Mouse (Mus musculus) NIH3T3 (cell line): ENCODE data around the gene Tmcc3.

Experiments
- DNase-seq: peaks from one replicate; pipeline ENCODE4 v3.0.0-alpha.2; 2012; ENCODE audit warnings: low read depth

Tmcc3 gene

GRCm38 (mm10) chr10:94360664-94361063 is 48.9 kb downstream of the Tmcc3 start:
- no peak for DNase-seq

DNA sequence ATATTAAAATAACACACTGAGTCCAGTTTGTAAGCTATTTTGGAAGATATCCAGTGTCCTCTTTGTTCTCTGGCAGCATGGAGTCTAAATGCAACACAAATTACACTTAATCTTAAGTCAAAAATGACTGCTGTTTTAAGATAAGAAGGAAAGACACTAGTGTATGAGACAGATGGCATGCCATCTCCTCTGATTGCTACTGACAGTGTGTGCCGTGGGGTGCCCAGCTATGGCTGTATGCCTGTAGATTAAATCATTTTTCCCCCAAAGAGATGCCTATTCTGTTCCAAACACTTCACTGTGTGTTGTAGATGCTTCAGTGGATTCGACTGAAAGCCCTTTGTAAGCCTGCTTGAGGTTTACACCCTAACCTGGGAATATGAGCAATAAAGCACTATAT is 59.5 kb downstream of the Tmcc3 start:
- DNase-seq, result no peak

GRCm38 (mm10) chr10:94376941-94377340 is 65.2 kb downstream of the Tmcc3 start:
- DNase-seq, result no peak

DNA sequence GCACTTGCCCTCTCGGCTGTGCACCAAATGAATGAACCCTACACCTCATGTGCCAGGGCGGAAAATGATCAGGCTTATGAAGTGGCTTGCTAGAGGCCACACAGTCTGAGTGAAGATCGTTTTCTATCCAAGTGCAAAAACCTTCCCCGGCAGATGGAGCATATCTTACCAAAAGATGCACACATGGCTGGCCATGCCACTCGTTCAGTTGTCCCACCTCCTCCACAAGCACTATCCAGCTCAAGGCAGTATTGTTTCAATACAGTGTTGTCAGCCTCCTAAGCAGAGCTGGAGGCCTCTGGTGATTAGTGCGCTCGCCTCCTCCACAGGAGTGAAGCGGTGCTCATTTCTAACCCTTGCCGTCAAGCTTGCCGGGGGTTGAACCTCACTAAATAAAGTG is 66.1 kb downstream of the Tmcc3 start:
- DNase-seq, result no peak

DNA sequence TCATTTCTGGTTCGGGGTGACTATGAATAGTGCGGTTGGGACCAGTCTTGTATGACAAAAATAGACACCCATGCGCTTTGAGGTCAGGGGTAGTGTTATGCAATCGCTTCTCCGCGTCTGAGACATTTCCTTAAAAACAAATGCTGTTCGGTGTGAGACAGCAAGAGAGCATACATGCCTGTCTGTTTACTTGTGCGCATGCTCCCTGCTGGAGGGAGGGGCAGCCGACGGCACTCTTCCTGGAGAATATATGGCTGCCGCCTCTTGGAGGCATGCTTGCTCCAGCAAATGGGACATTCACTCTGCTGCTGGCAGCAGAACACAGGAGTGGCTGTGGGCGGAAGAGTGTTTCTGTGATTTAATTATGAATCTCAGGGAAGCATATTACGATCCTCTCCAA is 66.6 kb downstream of the Tmcc3 start:
- no peak for DNase-seq

- DNase-seq, result no peak
Observed at GRCm38 (mm10) chr10:94380082-94380481, 68.3 kb downstream of the Tmcc3 start.

DNA sequence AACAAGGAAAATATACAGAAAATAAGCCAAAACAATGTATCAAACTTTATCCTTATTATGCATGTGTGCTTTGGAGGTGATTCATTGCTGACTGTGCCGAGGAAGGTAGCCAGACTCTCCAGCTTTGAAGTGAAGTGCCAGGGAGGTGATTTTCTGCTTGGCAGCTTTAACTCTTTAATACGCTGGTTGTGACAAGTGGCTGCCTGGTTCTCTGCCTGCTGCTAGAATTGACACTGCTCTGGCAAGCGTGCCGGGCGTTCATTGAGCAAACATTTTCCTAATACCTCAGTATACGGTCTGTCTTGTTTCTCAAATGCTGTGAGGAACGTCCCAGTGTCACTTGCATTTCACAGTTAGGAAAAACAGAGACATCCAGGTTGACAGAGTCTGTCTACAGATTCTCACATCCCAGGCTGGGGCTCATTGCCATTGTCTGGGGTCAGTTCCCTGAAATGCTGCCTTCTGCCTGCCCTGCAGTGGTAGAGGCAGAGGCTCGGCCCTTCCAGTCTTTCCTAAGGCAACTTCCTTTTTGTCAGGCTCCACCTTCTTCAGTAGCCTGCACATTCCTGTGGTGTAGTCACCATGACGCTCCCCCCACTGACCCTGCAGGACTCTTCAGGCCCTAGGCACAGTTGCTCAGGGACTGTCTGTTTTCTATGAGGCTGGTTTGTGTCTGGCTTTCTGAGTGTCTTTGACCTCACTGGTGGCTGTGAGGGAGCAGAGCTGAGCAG is 69.1 kb downstream of the Tmcc3 start:
- DNase-seq, result no peak

DNA sequence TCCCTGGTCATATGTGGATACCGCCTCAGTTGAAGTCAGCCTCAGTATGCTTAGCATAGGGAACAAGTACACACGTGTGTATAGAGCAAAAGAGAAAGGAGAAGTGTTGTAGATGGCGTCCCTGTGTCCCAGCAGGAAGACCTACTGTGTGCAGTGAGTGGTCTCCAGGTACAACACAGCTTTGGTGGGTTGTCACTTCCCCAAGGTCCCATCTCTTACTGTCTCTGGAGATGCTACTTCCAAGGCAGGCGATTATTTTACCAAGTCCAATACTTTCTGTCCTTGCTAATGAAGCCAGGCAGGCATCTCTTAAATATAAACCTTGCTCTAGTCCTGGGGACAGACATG is 69.6 kb downstream of the Tmcc3 start:
- no peak for DNase-seq

DNA sequence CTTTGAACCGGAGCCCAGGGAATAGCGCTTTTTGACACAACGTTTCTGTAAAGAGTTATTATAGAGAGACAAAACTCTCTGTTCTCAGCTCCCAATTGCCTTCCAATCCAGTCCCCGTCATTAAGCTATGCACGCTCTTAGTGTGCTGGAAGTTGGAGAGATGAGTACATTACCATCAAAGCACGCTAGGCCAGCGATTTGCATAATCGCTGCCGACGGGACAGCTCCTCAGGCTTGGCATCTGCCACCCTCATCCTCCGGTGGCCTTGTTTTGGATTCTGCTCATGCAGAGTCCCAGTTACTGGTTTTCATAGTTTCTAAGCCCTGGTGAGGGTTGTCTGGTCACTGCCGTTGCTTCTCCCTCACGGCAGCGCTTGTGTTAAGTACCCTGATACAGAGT is 70.9 kb downstream of the Tmcc3 start:
- DNase-seq, result no peak

DNA sequence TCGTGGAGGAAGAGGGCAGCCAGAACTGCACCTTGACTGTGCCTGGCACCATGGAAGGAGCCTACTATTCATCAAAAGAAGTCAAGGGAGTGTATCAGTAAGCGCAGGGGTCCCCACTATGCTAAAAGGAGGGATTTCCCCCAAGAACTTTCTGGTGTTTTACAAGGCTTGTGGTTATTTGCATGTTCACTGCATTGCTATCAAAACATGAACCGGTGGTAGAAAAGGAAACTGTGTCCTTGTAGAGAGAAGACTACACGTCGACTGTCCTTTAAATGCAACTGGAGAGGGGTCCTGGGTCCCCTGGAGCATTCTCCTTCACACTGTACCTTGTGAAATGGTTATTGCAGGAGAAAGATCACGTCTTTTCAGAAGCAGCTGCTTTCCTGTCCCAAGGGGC is 71.8 kb downstream of the Tmcc3 start:
- DNase-seq, result no peak

DNA sequence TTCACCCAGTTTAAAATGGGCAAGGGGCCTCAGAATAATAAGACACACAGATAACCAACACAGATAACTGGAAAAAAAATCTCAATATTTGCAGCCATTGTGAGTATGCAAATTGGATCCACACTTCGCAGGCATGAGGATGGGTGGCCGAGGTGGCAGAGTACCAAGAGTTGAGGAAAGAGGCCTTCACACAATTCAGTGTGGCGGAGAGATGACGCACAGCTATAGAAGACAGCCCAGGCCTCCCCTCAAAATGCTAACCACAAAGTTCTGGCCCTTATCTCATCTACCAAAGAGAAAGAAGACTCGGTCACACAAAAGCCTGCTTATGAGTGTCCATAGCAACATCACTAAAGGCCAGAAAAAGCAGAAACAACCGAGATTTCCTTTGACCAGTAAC is 77.5 kb downstream of the Tmcc3 start:
- no peak for DNase-seq

DNA sequence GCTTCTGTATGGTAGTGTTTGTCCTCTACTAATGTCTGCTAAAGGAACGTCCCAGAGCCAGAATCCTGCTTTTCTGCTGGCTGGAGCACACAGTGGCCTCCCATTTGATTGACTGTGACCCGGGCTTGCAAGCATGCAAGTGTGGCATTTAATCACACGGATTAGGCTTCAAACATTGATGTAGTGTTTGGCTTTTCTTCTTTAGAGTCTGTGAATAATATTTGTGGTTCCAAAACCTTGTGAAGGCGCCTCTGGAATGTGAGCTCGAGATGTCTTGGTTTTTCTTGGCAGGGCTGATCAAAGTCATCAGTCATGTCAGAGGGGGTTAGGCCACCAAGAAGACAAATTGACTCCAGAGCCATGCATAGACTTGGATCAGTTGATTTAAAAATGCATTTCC is 79.3 kb downstream of the Tmcc3 start:
- peak; percentile 66 for DNase-seq

DNA sequence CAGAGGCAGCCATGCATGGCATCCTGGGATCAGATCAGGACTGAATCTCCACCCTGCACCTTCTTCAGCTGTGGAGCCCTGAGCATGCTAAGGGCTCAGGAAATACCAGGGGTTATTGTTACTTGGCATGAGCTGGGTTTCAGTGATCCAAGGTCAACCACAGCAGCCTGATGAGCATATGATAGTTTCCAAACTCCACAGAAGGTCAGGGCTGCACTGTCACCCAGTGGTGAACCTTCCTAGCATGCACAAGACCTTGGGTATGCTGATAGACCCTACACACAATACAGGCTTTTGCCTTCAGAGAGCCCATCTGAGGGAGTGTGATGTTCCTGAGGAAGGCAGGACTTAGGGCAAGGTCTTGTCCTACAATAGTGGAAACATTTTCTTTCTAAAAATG is 82.5 kb downstream of the Tmcc3 start:
- no peak for DNase-seq

DNA sequence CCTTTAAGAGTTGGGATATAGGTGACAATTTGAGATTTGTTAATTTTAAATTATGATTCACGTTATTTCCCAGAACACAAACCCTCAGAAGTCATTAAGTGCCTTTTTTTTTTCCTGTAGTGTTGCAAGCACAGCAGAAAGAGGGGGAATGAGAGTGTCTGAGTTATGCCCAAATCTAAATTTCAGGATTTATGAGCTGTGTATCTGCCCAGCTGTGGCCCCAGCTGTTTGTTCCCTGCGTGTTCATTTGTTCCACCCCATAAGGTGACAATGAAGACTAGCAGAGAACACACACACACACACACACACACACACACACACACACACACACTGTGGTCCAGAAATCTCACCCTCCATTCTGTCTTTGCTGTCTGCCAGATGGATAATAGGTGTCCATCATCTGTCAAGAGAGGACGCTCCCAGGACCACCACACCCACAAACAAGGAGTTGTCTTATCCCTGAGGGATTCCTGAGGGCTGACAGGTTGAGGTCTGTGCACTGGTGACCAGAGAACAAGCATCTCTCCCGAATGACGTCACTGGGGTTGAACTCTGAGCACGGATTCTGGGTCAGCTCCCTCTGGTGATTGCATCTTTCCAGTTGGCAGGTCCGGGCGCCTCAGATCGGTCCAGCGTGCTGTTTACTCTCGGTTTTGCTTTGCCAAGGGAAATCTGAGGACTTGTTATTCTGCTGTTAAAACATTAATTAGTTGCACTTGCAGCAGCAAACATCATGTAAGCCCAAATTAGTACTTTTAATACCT is 86.3 kb downstream of the Tmcc3 start:
- peak; percentile 33 for DNase-seq

- no peak for DNase-seq
Observed at GRCm38 (mm10) chr10:94400895-94401294, 89.1 kb downstream of the Tmcc3 start.

- no peak for DNase-seq
Observed at GRCm38 (mm10) chr10:94405456-94405855, 93.7 kb downstream of the Tmcc3 start.

GRCm38 (mm10) chr10:94406821-94407220 is 95.1 kb downstream of the Tmcc3 start:
- DNase-seq, result no peak

DNA sequence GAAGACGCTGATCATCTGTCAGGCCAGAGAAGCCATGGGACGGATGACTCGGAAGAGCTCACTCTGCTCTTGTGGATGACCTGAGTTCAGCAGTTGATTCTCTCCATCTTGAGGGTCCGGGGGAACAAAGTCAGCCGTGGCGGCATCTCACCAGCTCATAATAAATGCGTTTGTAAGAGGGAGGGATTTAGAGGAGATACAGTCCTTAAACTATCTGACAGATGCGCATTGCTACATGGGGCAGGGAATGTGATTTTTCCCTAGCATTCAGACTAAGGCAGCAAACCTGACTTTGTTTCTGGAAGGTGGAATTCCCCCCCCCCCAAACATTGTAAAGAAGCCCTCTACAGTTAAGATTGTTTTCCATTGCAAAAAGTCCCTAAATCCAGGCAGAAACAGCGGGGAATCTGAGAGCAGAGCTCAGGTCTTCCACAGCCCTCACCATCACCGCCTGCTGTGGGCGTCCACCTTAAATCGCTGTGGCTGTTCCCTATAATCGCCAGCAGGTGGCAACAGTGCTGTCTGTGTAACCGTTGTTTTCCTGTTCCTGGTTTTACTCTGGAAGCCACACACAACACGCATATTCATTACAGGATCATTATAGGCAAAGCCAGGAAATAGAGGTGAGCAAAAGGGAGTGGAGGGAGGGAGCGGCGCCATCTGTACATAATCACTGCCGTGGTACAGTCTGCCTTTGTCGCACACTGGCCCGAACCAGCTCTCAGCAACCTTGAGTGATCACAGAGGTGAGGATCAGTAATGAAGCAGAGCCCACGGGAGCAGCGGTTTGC is 96.8 kb downstream of the Tmcc3 start:
- peak; percentile 93 for DNase-seq

DNA sequence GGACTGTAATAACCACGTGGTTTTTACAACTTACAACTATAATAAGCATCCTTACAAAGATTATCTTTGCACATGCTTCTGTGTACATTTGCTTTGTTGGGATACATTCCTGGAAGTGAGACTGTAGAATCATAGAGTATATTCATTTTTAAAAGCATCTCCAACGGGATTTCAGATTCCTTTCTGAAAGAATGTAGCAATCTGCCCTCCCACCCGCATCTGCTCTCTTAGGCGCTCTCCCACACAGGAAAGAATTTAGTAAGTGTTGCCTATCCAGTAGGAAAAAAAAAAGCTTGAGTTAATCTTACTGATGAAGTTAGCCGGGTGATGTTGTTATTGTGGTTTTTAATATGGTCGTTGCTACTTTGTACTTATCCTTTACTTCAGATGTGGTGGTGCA is 97.9 kb downstream of the Tmcc3 start:
- DNase-seq, result no peak

GRCm38 (mm10) chr10:94411594-94411993 is 99.8 kb downstream of the Tmcc3 start:
- no peak for DNase-seq

DNA sequence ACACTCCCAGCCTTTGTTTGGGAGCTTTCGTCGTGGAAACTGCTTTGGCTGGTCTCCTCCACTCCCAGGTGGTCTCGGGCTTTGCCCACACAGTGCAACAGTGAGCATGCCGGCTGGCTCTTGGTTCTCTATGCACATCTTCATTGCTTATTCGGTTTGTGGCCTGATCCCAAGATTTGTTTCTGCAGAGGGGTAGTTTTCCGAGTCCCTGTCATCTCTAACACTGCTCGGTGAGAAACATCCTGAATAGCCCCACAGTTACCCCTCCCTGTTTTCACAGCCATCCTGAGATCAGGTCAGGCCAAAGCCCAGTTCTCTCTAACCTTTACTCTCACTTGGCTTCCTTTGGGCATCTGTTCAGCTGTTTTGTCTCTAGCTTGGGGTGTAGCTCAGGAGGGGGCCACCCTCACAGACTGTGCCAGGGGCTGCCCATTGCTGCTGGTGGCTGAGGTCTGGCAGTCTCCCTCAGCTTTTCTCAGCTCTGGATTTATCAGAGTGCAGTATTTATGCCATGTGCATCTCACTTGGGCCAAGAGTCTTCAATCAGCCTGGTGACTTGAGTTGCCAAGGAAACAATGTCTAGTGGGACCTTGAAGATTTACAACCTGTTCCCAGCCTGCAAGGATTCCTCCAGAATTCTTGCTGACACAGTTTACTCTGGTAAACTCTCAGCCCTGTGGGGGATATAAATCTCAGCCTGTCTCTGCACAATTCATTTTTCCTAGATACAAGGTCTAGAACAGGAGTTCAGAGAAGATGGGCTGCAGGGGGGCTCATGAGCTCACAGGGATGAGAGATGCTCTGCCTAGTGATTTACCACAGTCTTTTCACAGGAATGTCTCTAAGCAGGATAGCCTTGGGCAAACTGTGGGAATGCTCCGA is 102.3 kb downstream of the Tmcc3 start:
- peak; percentile 66 for DNase-seq
